Mouse (Mus musculus) midbrain, embryonic 15.5 days (tissue): ENCODE data around the gene Trpv6. TPM values are rescaled to one million over a fixed set of nuclear protein-coding genes. Genes with fewer than 3 reads are reported as not detected.

Experiments
- ATAC-seq: fragments of 200-750 bp; cut with Nextera tagmentation; replicated peaks from 2 replicates; pipeline ENCODE4 v1.8.0; 2017; ENCODE audit warnings: moderate TSS enrichment
- H3K27ac ChIP-seq: fragments of 300-500 bp; sonication (generic); 2 replicates; pipeline ENCODE4 v1.5.1; 2015; ENCODE audit warnings: mild to moderate bottlenecking, inconsistent platforms
- H3K27me3 ChIP-seq: fragments of 300-500 bp; sonication (generic); replicated peaks from 2 replicates; pipeline ENCODE4 v1.6.1; 2015; ENCODE audit warnings: inconsistent platforms
- H3K36me3 ChIP-seq: fragments of 300-500 bp; sonication (generic); replicated peaks from 2 replicates; pipeline ENCODE4 v1.6.1; 2015; ENCODE audit warnings: inconsistent platforms
- H3K4me1 ChIP-seq: fragments of 300-500 bp; sonication (generic); 2 replicates; pipeline ENCODE4 v1.6.1; 2015; ENCODE audit warnings: inconsistent platforms
- H3K4me2 ChIP-seq: fragments of 300-500 bp; sonication (generic); 2 replicates; pipeline ENCODE4 v1.6.1; 2015; ENCODE audit warnings: inconsistent platforms, mild to moderate bottlenecking, moderate library complexity
- H3K4me3 ChIP-seq: fragments of 300-500 bp; sonication (generic); 2 replicates; pipeline ENCODE4 v1.5.1; 2015; ENCODE audit warnings: mild to moderate bottlenecking, inconsistent platforms
- H3K9ac ChIP-seq: fragments of 300-500 bp; sonication (generic); 2 replicates; pipeline ENCODE4 v1.6.1; 2015; ENCODE audit warnings: mild to moderate bottlenecking, inconsistent platforms
- H3K9me3 ChIP-seq: fragments of 300-500 bp; sonication (generic); 2 replicates; pipeline ENCODE4 v1.6.1; 2016; ENCODE audit warnings: inconsistent platforms
- WGBS: fragments of 180-500 bp; shearing (Covaris S2); methylation state at CpG from one replicate; pipeline ENCODE4 v1.1.7; 2015; ENCODE audit warnings: mixed read lengths; 5-methylcytosine and 5-hydroxymethylcytosine counted together
- polyA plus RNA-seq: library from polyadenylated mRNA; unstranded; fragments of >200 nt; fragmentation: Nextera tagmentation; extraction: Ambion mirVana; gene quantifications from 2 replicates; pipeline ENCODE4 v1.2.1, GENCODE M21; 2015

Trpv6 gene
- polyA plus RNA-seq, 1 experiment from 2014 or later = 1.3 TPM

DNA sequence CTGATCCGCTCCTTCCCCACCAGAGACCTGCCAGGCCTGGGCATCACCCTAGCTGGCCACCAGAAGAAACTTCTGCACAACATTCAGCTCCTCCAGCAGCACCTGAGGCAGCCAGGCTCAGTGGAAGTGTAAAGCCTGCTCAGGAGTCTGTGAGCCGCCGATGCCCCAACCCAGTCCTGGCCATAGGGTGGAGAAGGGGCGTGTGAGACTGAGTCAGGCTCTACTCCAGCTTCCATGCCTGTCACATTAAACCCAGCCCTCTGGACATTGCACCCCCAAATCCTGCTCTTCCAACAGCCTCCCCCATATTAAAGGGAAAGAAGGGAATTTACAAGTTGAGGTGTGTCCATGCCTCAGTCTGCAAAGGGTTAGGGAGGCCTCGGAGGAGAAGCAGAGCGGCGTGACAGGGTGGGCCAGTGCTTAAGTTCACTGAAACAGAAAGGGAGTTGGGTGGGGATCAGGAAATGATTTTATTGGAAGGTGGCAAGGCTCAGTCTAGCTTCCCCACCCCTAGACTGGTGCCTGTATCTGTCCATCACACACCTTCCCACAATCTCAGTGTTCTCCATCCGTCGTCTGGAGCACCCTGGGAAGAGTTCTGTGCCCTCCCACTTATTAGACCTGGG is 15.9 kb downstream of the Trpv6 start:
- no peak overlapping the region for H3K4me2 ChIP-seq
- no peak overlapping the region for H3K4me3 ChIP-seq
- no peak overlapping the region for H3K27ac ChIP-seq
- no peak overlapping the region for H3K9ac ChIP-seq
- no peak for ATAC-seq
- H3K27me3 ChIP-seq = no peaks in the 10 kb centered on the region
- WGBS = 93% methylated on average over 9 of the region's 9 CpGs
- no peaks in the 10 kb centered on the region for H3K9me3 ChIP-seq
- 0 out of 2 replicates have a peak, but pooled peaks cover 9% of the 10 kb centered on the region for H3K36me3 ChIP-seq
- H3K4me1 ChIP-seq = no peaks in the 10 kb centered on the region

DNA sequence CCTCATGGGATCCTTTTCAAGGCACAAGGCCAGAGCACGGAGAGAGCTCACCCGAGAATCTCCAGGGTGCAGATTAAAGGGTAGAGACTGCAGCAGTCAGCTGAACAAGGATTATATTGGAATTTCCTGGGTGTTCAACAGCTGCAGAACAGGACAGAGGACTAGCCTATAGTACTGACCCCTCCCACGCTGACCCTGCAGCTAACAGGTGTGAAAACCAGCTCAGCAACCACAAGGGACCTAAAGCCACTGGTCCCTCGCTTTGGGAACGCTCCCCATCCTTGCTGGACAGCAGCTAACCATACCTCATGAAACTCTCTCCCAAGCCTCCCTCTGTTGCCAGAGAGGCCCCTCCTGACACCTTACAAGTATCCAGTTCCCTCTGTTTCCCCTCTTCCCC is 28.6 kb downstream of the Trpv6 start:
- Histone ChIP-seq H3K4me2 (peak overlapping the region; percentile 94), H3K4me3 (no peak overlapping the region), H3K9ac (no peak overlapping the region), H3K27me3 (no peaks in the 10 kb centered on the region), H3K9me3 (no peaks in the 10 kb centered on the region), H3K4me1 (peaks cover 40% of the 10 kb centered on the region), H3K27ac (no peak overlapping the region), H3K36me3 (no peaks in the 10 kb centered on the region)
- WGBS = 61% methylated on average over 5 of the region's 5 CpGs
- no peak for ATAC-seq

DNA sequence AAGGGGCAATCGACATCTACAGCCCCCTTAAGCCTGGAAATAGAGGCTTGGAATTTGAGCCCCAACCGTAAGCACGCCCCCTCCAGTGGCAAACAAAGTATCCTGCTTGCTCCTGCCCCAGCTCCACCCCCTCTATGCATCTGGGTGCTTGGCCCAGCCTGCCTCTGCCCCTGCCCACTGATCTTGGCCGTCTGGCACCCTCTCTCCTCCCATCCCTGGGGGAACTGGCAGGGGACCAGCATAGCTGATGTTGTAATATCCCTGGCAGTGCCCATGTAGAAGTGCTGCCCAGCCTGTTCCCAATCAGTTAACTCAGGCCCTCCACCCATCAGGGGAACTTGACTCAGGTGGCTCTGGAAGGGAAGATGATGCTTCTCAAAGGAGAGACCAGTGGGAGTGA is 30.0 kb downstream of the Trpv6 start:
- H3K36me3 ChIP-seq = no peaks in the 10 kb centered on the region
- H3K9ac ChIP-seq = peak overlapping the region; percentile 94
- peak overlapping the region; percentile 83 for H3K4me3 ChIP-seq
- H3K27ac ChIP-seq = peak overlapping the region; percentile 94; the same call in 1 of the 2 replicates
- H3K4me2 ChIP-seq = peak overlapping the region; percentile 94
- no peaks in the 10 kb centered on the region for H3K9me3 ChIP-seq
- peak; percentile 14 for ATAC-seq
- 5% methylated on average over 4 of the region's 4 CpGs for WGBS
- H3K27me3 ChIP-seq = no peaks in the 10 kb centered on the region
- peaks cover 40% of the 10 kb centered on the region for H3K4me1 ChIP-seq

DNA sequence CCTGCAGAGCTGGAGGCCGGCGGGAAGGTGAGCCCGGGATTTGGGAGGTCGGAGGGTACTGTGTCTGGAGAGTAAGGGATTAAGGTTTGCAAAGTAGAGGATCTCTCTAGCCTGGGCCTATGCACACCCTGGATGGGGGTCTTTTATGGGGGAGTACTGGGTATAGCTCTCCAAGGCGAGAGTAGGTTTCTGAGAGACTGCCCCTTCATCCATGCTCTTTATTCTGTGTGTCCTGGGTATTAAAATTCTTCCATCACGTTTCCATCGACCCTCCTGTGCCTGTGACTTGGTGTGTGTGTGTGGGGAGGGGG is 30.5 kb downstream of the Trpv6 start:
- Histone ChIP-seq H3K4me3 (peak overlapping the region; percentile 83), H3K36me3 (no peaks in the 10 kb centered on the region), H3K4me1 (peaks cover 39% of the 10 kb centered on the region), H3K9me3 (no peaks in the 10 kb centered on the region), H3K9ac (peak overlapping the region; percentile 94), H3K4me2 (peak overlapping the region; percentile 94), H3K27me3 (no peaks in the 10 kb centered on the region), H3K27ac (peak overlapping the region; percentile 94)
- ATAC-seq = peak; percentile 62
- 2% methylated on average over 7 of the region's 7 CpGs for WGBS

DNA sequence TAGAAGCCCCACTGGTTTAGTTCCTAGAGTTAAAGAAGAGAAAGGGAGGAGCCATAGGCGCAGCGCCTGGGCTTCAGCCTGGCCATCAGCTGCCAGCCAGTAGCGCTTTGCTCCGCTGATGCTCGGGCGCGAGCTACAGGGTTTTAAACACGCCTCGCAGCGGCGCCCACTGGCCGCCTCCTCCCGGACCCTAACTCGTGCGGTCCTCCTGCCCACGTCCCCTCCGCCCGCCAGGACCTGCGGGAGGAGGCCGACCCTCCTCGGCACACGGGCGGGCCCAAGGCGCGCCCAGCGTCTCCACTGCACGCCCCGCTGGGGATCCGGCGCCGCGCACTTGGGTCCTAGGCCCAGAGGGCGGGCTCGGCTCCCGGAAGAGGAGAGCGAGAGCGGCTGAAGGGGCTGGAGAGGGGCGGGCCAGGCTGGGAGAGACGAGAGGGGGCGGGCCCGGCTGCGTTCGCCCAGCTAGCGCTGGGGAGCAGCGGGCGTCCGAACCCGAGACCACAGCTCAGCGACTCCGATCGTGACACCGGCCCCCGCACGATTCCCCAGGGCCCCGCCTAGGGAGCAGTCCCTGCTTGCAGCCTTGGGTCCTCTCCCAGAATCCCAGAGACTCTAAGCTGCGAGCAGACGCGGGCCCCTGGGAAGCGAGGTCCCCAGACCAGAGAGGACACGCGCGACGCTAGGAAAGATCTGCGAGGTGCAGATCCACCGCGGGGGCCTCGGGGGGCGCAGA is 31.0 kb downstream of the Trpv6 start, which contains the start of gene Ephb6:
Ephb6 (plus strand) TSS at position 422 of the 733 bp plus-strand sequence.
- H3K27me3 ChIP-seq = no peaks in the 10 kb centered on the region
- peak; percentile 93 for ATAC-seq

DNA sequence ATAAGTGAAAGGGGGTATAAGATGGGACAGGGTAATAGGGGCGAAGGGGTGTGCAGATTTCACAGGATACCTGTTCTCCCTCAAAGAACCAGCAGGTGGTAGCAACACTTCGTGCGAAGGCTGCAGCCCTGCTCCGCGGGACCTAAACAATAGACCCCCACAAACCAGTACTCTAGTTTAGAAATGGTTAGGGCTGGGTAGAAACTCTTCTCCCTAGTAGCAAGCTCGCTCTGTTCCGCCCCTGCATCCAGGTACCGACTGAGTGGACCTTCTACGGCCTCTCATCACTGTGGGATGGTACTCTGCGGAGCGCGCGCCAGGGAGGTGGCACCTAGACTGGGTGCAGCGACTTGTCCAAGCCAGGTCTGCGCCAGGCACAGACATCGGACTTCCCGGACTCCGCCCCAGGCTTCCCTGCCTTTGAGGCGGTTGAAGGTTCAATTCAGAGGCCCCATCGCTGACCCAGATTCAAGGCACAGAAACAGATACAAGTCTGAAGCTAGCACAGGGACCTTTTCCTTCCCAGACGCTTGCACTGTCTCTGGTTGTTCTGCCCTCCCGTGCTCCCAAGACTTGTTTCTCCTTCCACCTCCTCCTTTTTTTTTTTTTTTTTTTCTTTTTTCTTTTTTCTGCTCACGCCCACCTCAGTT is 31.7 kb downstream of the Trpv6 start:
- H3K27me3 ChIP-seq = no peaks in the 10 kb centered on the region
- H3K27ac ChIP-seq = peak overlapping the region; percentile 94
- peak; percentile 83 for ATAC-seq
- H3K9me3 ChIP-seq = no peaks in the 10 kb centered on the region
- peak overlapping the region; percentile 94 for H3K9ac ChIP-seq
- peaks cover 34% of the 10 kb centered on the region for H3K4me1 ChIP-seq
- H3K4me3 ChIP-seq = peak overlapping the region; percentile 83
- peak overlapping the region; percentile 94 for H3K4me2 ChIP-seq
- WGBS = under 1% methylated on average over 23 of the region's 23 CpGs
- H3K36me3 ChIP-seq = no peaks in the 10 kb centered on the region

More for the DNA sequence above, 31.0 kb downstream of the Trpv6 start, which contains the start of gene Ephb6:
- Histone ChIP-seq H3K4me1 (peaks cover 34% of the 10 kb centered on the region), H3K9me3 (no peaks in the 10 kb centered on the region), H3K4me2 (peak within 1 kb of the TSS; percentile 94), H3K4me3 (peak within 1 kb of the TSS; percentile 83), H3K27ac (peak within 1 kb of the TSS; percentile 94), H3K36me3 (no peaks in the 10 kb centered on the region), H3K9ac (peak within 1 kb of the TSS; percentile 94)
- WGBS = under 1% methylated on average over 67 of the region's 68 CpGs

DNA sequence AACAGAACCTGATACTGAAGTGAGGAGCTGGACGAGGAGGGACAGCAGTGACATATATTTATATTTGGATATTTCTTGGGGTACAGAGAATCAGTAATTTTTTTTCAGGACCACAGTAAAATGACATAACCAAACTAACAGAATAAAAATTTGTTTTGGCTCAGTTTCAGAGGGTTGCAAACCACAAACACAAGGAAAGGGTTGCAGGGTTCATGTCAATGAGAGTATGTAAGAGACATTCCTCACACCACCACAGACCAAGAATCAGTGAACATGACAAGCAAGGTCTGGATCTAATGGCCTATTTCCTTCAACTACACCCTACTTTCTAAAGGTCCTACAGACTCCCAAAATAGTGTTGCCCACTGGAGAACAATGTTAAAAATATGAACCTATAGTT is 54.0 kb downstream of the Trpv6 start:
- no peak overlapping the region for H3K27ac ChIP-seq
- H3K36me3 ChIP-seq = no peaks in the 10 kb centered on the region
- no peak overlapping the region for H3K4me2 ChIP-seq
- WGBS = 87% methylated on average over 1 of the region's 1 CpGs
- no peaks in the 10 kb centered on the region for H3K9me3 ChIP-seq
- ATAC-seq = no peak
- H3K27me3 ChIP-seq = no peaks in the 10 kb centered on the region
- H3K9ac ChIP-seq = no peak overlapping the region
- H3K4me1 ChIP-seq = peaks cover 6% of the 10 kb centered on the region; the same call in 1 of the 2 replicates
- no peak overlapping the region for H3K4me3 ChIP-seq

DNA sequence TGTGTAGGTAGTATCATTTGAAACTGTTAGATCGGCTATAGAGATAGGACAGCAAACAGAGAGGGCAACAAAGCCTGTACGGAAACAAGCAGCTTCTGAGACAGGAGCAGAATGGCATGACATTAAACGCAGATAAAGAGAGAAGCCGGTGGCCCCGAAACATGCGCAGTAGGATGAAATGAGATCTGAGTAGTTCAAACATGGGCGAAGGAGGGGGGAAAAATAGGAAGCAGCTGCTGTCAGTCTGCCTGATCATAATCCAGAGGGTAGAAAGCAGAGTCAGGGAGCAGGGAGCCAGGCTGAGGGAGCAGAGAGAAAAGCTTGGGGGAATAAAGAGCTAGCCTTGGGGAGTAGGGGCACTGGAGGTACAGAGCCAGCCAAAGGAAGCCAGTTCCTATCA is 54.9 kb downstream of the Trpv6 start:
- Histone ChIP-seq H3K9ac (no peak overlapping the region), H3K27ac (0 out of 2 replicates have a peak overlapping the region, but pooled peaks have one; percentile 20), H3K27me3 (no peaks in the 10 kb centered on the region), H3K9me3 (no peaks in the 10 kb centered on the region), H3K4me3 (no peak overlapping the region), H3K4me2 (no peak overlapping the region), H3K36me3 (no peaks in the 10 kb centered on the region), H3K4me1 (peaks cover 6% of the 10 kb centered on the region; the same call in 1 of the 2 replicates)
- 49% methylated on average over 7 of the region's 7 CpGs for WGBS
- ATAC-seq = peak; percentile 79

DNA sequence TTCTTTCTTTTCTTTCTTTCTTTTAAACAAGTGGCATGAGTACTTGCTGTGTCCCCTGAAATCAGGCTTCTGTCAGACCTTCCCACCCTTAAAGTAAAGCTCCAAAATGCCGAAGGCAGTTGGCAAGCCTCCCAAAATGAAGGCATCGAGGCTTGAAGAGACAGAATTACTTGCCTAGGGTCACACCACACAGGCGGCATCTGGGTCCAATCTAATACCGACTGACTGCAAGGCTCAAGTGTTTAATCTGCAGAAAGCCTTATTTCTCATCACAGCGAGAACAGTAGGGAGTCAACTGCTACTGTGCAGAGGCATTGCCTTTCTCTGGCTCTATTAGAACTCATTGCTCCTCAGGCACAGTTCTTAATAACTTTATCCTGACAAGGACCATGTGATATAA is 58.9 kb downstream of the Trpv6 start:
- WGBS = 44% methylated on average over 5 of the region's 5 CpGs
- Histone ChIP-seq H3K27ac (no peak overlapping the region), H3K36me3 (no peaks in the 10 kb centered on the region), H3K9ac (no peak overlapping the region), H3K4me2 (no peak overlapping the region), H3K4me3 (no peak overlapping the region), H3K9me3 (no peaks in the 10 kb centered on the region), H3K27me3 (no peaks in the 10 kb centered on the region), H3K4me1 (peaks cover 6% of the 10 kb centered on the region; the same call in 1 of the 2 replicates)
- ATAC-seq = no peak; the same call in 1 of the 2 replicates

DNA sequence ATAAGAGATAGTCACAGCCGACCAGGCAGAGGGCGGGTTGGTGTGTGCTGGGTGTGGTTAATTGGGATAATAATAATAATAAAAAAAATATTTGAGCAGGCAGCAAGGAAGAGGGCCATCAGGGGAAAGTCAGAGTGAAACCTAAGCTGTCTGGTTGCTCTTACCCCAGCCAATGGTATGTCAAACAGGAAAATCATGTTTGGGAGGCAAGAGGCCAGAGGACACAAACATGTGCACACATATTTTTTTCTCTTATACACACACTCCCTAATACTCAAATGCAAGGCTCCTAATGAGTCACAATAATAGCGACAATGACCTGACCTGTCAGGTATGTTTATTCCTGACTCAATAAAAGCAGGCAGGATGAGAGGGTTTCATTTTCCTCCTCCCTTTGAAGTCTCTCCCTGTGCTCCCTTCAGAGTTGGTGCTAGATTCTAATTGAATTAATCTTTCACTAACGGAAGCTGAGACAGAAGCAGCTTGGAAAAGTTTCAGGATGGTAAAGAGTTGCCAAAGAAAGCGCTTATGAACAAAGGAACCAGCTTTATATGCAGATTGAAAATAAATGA is 59.6 kb downstream of the Trpv6 start:
- no peaks in the 10 kb centered on the region for H3K9me3 ChIP-seq
- H3K9ac ChIP-seq = no peak overlapping the region
- no peak overlapping the region for H3K27ac ChIP-seq
- H3K4me2 ChIP-seq = no peak overlapping the region
- no peak for ATAC-seq
- no peaks in the 10 kb centered on the region for H3K36me3 ChIP-seq
- no peak overlapping the region for H3K4me3 ChIP-seq
- no peaks in the 10 kb centered on the region for H3K27me3 ChIP-seq
- WGBS = 49% methylated on average over 5 of the region's 5 CpGs
- H3K4me1 ChIP-seq = peaks cover 6% of the 10 kb centered on the region; the same call in 1 of the 2 replicates
